24 mouse cellular contexts compared by ENCODE assay signal in genomic region chr17:15229159-15229558, GRCm38 (mm10).
DNase-seq lines count a peak whose midpoint lies in the region; ATAC-seq and TF ChIP-seq lines count a peak whose summit lies in the region.
"Had no signal": no experiment of that assay in that cellular context is flagged by ENCODE, and none has a peak within 500 bp of the region (broad histone marks: within the 10 kb centered on the region; RNA-seq: fewer than 3 reads in every experiment).

No protein-coding gene starts in this region.

- H3K4me1 ChIP-seq in forebrain, embryonic 11.5 days (replicated peaks; ENCODE audit: control insufficient read depth, insufficient read depth, low read length): no peaks in the 10 kb centered on the region
- no peaks in the 10 kb centered on the region for H3K4me1 ChIP-seq in forebrain, embryonic 14.5 days (ENCODE audit: control insufficient read depth, insufficient read depth, low read length)
- H3K4me1 ChIP-seq in CH12.LX (ENCODE audit: control insufficient read depth in 1 of 2, insufficient read depth in 2 of 2) (peaks cover 0 to 21% of the 10 kb centered on the region in 2 experiments; a peak in 2 of 4 replicates), ES-E14 (ENCODE audit: control insufficient read depth in 2 of 2, insufficient read depth in 2 of 2, low read length in 2 of 2, poor library complexity in 1 of 2) (peaks cover 4 to 11% of the 10 kb centered on the region in 2 experiments; a peak in 3 of 4 replicates)
- H3K4me1 ChIP-seq: forebrain, embryonic 10.5 days; hindbrain, embryonic 13.5 days had no signal

- no peaks in the 10 kb centered on the region for H3K79me2 ChIP-seq in CH12.LX (replicated peaks; ENCODE audit: control insufficient read depth, extremely low read depth, insufficient read depth, poor library complexity, severe bottlenecking)

- 74% methylated on average over 6 of the region's 6 CpGs for WGBS in forebrain, embryonic 11.5 days
- 82% methylated on average over 6 of the region's 6 CpGs for WGBS in forebrain, embryonic 14.5 days

- TF ChIP-seq POLR2A in CH12.LX (IDR thresholded peaks at IDR 0.05; ENCODE audit: low read depth, low read length): no peak

- H3K9ac ChIP-seq in forebrain, embryonic 11.5 days (ENCODE audit: low read length): no peak overlapping the region
- H3K9ac ChIP-seq in forebrain, embryonic 14.5 days (ENCODE audit: low read length): no peak overlapping the region
- H3K9ac ChIP-seq in CH12.LX (ENCODE audit: insufficient read depth, low read depth) (no peak overlapping the region), ES-E14 (ENCODE audit: insufficient read depth, low read depth, low read length, poor library complexity, severe bottlenecking) (no peak overlapping the region)
- H3K9ac ChIP-seq: embryonic facial prominence, embryonic 15.5 days; hindbrain, embryonic 13.5 days had no signal

- no peaks in the 10 kb centered on the region for H3K36me3 ChIP-seq in forebrain, embryonic 11.5 days (ENCODE audit: control insufficient read depth, insufficient read depth, low read length)
- no peaks in the 10 kb centered on the region for H3K36me3 ChIP-seq in forebrain, embryonic 14.5 days (ENCODE audit: control insufficient read depth, insufficient read depth, low read length)
- no peaks in the 10 kb centered on the region for H3K36me3 ChIP-seq in CH12.LX (replicated peaks in 1 of 2; ENCODE audit: control insufficient read depth in 1 of 2, insufficient read depth in 1 of 2, low read length in 1 of 2)
- no peaks in the 10 kb centered on the region for H3K36me3 ChIP-seq in ES-E14 (ENCODE audit: control insufficient read depth, insufficient read depth, low read length, poor library complexity, severe bottlenecking)
- H3K36me3 ChIP-seq: embryonic facial prominence, embryonic 15.5 days; forebrain, embryonic 10.5 days; hindbrain, embryonic 13.5 days had no signal

- no peak for TF ChIP-seq EP300 in CH12.LX (IDR thresholded peaks at IDR 0.05; ENCODE audit: low read length)

- dilution Hi-C loops in CH12.LX (cut with MboI; ENCODE audit: extremely low pct_ligation_motif_present, extremely low pct_unique_long_range_greater_than_20kb, low sequenced_read_pairs): no loop called here

- H3K27ac ChIP-seq in forebrain, embryonic 11.5 days (ENCODE audit: low read depth, low read length): no peak overlapping the region
- H3K27ac ChIP-seq in forebrain, embryonic 14.5 days (ENCODE audit: low read depth, low read length): no peak overlapping the region
- H3K27ac ChIP-seq in CH12.LX (ENCODE audit: insufficient read depth, low read depth) (no peak overlapping the region), ES-E14 (ENCODE audit: insufficient read depth, low read depth, low read length, poor library complexity, severe bottlenecking) (no peak overlapping the region)
- H3K27ac ChIP-seq: forebrain, embryonic 10.5 days; gastrocnemius, adult 2 months; hindbrain, embryonic 13.5 days; hindbrain, postnatal 0 days had no signal

- no peaks in the 10 kb centered on the region for H3K9me3 ChIP-seq in forebrain, embryonic 11.5 days (ENCODE audit: control insufficient read depth, low read length)
- no peaks in the 10 kb centered on the region for H3K9me3 ChIP-seq in forebrain, embryonic 14.5 days (replicated peaks; ENCODE audit: control insufficient read depth, low read length)
- no peaks in the 10 kb centered on the region for H3K9me3 ChIP-seq in CH12.LX (replicated peaks; ENCODE audit: low read length)
- H3K9me3 ChIP-seq in ES-E14 (ENCODE audit: control insufficient read depth, insufficient read depth, low read depth, low read length): no peaks in the 10 kb centered on the region
- H3K9me3 ChIP-seq: embryonic facial prominence, embryonic 15.5 days; forebrain, embryonic 10.5 days; hindbrain, embryonic 13.5 days had no signal

- in situ Hi-C loops in CH12.LX (cut with MboI; ENCODE audit: low pct_ligation_motif_present, low pct_unique_long_range_greater_than_20kb, low sequenced_read_pairs) (no loop called here), ES-E14 (cut with MboI; ENCODE audit: low sequenced_read_pairs in 2 of 2, unreplicated experiment in 2 of 2) (no loop called here)

- ATAC-seq in forebrain, embryonic 11.5 days (replicated peaks; ENCODE audit: low FRiP score): no peak
- no peak for ATAC-seq in forebrain, embryonic 14.5 days
- ATAC-seq: activated CD4-positive, CD25-positive, alpha-beta regulatory T cell, adult 4 months; forebrain, embryonic 16.5 days; hindbrain, postnatal 0 days had no signal

- no peaks in the 10 kb centered on the region for H3K27me3 ChIP-seq in forebrain, embryonic 11.5 days (ENCODE audit: control insufficient read depth, insufficient read depth, low read length)
- H3K27me3 ChIP-seq in forebrain, embryonic 14.5 days (replicated peaks; ENCODE audit: control insufficient read depth, insufficient read depth, low read length): no peaks in the 10 kb centered on the region
- H3K27me3 ChIP-seq in CH12.LX (replicated peaks): no peaks in the 10 kb centered on the region
- H3K27me3 ChIP-seq: hindbrain, embryonic 13.5 days had no signal

- no peak overlapping the region for H3K4me3 ChIP-seq in forebrain, embryonic 11.5 days (ENCODE audit: low read depth, low read length)
- H3K4me3 ChIP-seq in forebrain, embryonic 14.5 days (ENCODE audit: low read depth, low read length): no peak overlapping the region
- no peak overlapping the region for H3K4me3 ChIP-seq in CH12.LX (replicated peaks in 1 of 3; ENCODE audit: low read depth in 2 of 3, low read length in 2 of 3, poor library complexity in 1 of 3)
- peak overlapping the region in 1 of 2 experiments; percentile 39; a peak in 2 of 4 replicates for H3K4me3 ChIP-seq in ES-E14 (ENCODE audit: insufficient read depth in 1 of 2, low read depth in 1 of 2, low read length in 2 of 2, poor library complexity in 1 of 2, severe bottlenecking in 1 of 2)
- H3K4me3 ChIP-seq: embryonic facial prominence, embryonic 15.5 days; erythroblast, embryonic 14.5 days; forebrain, embryonic 10.5 days; gastrocnemius, adult 2 months; hindbrain, embryonic 13.5 days had no signal

- no peak for TF ChIP-seq RAD21 in CH12.LX (IDR thresholded peaks at IDR 0.05; ENCODE audit: low read depth, low read length)

- H3K4me2 ChIP-seq in forebrain, embryonic 11.5 days (ENCODE audit: low read depth, low read length, severe bottlenecking): no peak overlapping the region
- no peak overlapping the region for H3K4me2 ChIP-seq in forebrain, embryonic 14.5 days (ENCODE audit: low read length)
- H3K4me2 ChIP-seq in CH12.LX (ENCODE audit: insufficient read depth, low read depth, poor library complexity, severe bottlenecking): no peak overlapping the region
- H3K4me2 ChIP-seq: embryonic facial prominence, embryonic 15.5 days; hindbrain, embryonic 13.5 days had no signal

- DNase-seq in forebrain, embryonic 11.5 days (ENCODE audit: low spot score): peak; percentile 48
- DNase-seq in forebrain, embryonic 14.5 days (ENCODE audit: low spot score): no peak
- peak; percentile 19 for DNase-seq in CH12.LX (ENCODE audit: extremely low read depth)
- peak; percentile 54 for DNase-seq in ES-E14 (ENCODE audit: low read depth, low spot score)
- peak; percentile 87 for DNase-seq in ZHBTc4 (ENCODE audit: low read depth, low spot score)
- no peak for DNase-seq in layer of hippocampus, adult 8-10 months (ENCODE audit: low spot score in 2 of 2)
- DNase-seq in frontal cortex, postnatal 36 days (ENCODE audit: low spot score in 2 of 2): no peak
- no peak for DNase-seq in ovary, postnatal 36 days (ENCODE audit: low spot score)
- DNase-seq: adrenal gland, adult 2 months; adrenal gland, postnatal 25 days; cerebellum, adult 18-20 months; cerebellum, postnatal 10 days; gastrocnemius, adult 2 months; gastrocnemius, postnatal 25 days; heart, adult 11 months; heart, postnatal 10 days; kidney, adult 11 months had no signal

- TF ChIP-seq CTCF in CH12.LX (conservative IDR thresholded peaks at IDR 0.05 in 1 of 2, IDR thresholded peaks at IDR 0.05 in 1 of 2; ENCODE audit: low read depth in 2 of 2, low read length in 2 of 2): no peak

TF ChIP-seq in CH12.LX, 34 proteins besides CTCF, POLR2A, EP300 and RAD21:
- TF ChIP-seq SIN3A (IDR thresholded peaks at IDR 0.05; ENCODE audit: low read length) (no peak), KAT2A (IDR thresholded peaks at IDR 0.05; ENCODE audit: insufficient replicate concordance, low read length) (no peak), ETS1 (conservative IDR thresholded peaks at IDR 0.05; ENCODE audit: low read depth, low read length) (no peak), ELF1 (IDR thresholded peaks at IDR 0.05; ENCODE audit: low read depth, low read length) (peak; percentile 75), MXI1 (IDR thresholded peaks at IDR 0.05; ENCODE audit: low read depth, low read length) (no peak), ZNF384 (IDR thresholded peaks at IDR 0.05; ENCODE audit: low read depth, low read length) (no peak), MEF2A (IDR thresholded peaks at IDR 0.05; ENCODE audit: borderline replicate concordance, low read depth, low read length) (no peak), MAFK (IDR thresholded peaks at IDR 0.05; ENCODE audit: insufficient replicate concordance, low read length) (no peak)

TF ChIP-seq in ES-E14, 5 proteins besides CTCF, POLR2A, EP300 and RAD21:
- TF ChIP-seq MAFK (IDR thresholded peaks at IDR 0.05; ENCODE audit: insufficient read depth, low read depth, low read length): no peak
- TF ChIP-seq ZNF384 (IDR thresholded peaks at IDR 0.05; ENCODE audit: low read depth, low read length): no peak
- TF ChIP-seq HCFC1 (IDR thresholded peaks at IDR 0.05; ENCODE audit: borderline replicate concordance, insufficient read depth, low read length): no peak
- no peak for TF ChIP-seq CHD2 (IDR thresholded peaks at IDR 0.05; ENCODE audit: low read depth, low read length)
- TF ChIP-seq ZC3H11A (IDR thresholded peaks at IDR 0.05; ENCODE audit: borderline replicate concordance, low read depth, low read length): no peak

Comparison
In these comparisons a context has a peak if more than half of its experiments do, and no peak if none do; other contexts are left out.
1. DNase-seq: peak in forebrain, embryonic 11.5 days (single experiment), CH12.LX (single experiment), ES-E14 (single experiment) and ZHBTc4 (single experiment); none in forebrain, embryonic 14.5 days (single experiment), layer of hippocampus, adult 8-10 months (0 of 2), frontal cortex, postnatal 36 days (0 of 2) and ovary, postnatal 36 days (single experiment).